Mouse (Mus musculus): Measurements from ENCODE around the gene Nadk.

DNA sequence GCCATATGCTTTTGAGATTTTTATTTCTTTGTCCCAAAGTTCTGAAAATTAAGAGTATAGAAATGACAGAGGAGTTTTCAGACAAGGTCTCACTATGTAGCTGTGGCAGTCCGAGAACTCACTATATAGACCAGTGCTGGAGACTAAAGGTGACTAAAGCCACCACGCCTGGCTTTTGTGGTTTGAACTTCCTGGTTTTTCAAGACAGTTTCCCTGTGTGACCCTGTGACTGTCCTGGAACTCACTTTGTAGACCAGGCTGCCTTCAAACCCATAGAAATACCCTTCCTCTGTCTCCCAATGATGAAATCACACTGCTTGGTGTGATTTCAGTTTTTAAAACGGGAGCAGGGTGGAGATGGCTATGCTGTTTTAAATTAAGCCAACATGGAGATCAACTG, 32.9 kb upstream of the Nadk start:
- TF ChIP-seq CTCF (IDR thresholded peaks at IDR 0.05) (no peak), EP300 (IDR thresholded peaks at IDR 0.05; ENCODE audit: insufficient read depth, low read depth, low read length) (no peak)
